Mouse (Mus musculus) embryonic fibroblast, embryonic 13.5 days (primary cell): Measurements from ENCODE around the gene Drd3.

Experiments
- CTCF ChIP-seq: IDR thresholded peaks from 2 replicates; pipeline ENCODE4 v1.5.1; 2011; ENCODE audit warnings: mild to moderate bottlenecking, control low read depth, low read length, moderate library complexity, borderline replicate concordance; ENCODE audit not compliant: insufficient read depth
- POLR2A ChIP-seq: IDR thresholded peaks from 2 replicates; pipeline ENCODE4 v1.6.1; 2011; ENCODE audit warnings: low read depth, mild to moderate bottlenecking, control low read depth, low read length, moderate library complexity

GRCm38 (mm10) chr16:43800119-43800721 lies 46.4 kb downstream of the Drd3 start:
- TF ChIP-seq CTCF (no peak), POLR2A (no peak)
